Mouse (Mus musculus) monocyte, adult 2 months (primary cell): ENCODE results near the gene Ephb2.
A peak's percentile ranks its signal among the peaks of the same experiment; 100 is the strongest.

Experiments
- DNase-seq, 2 experiments: peaks; one replicate each; pipeline ENCODE4 v3.0.0; 2022; ENCODE audit warnings: low spot score in 2 of 2, low read depth in 1 of 2

Ephb2 gene

GRCm38 (mm10) chr4:136610387-136610856 lies 225.4 kb downstream of the Ephb2 start, which contains the start of gene Tex46:
Tex46 (plus strand) TSS chr4:136610437.
- no peak for DNase-seq

GRCm38 (mm10) chr4:136605756-136606485 lies 229.9 kb downstream of the Ephb2 start:
- no peak for DNase-seq

- peak; percentile 76 to 91 for DNase-seq
Observed at GRCm38 (mm10) chr4:136602568-136602967, 233.2 kb downstream of the Ephb2 start, which contains the start of gene Kdm1a. Kdm1a (minus strand) TSS chr4:136602723.

GRCm38 (mm10) chr4:136602018-136602554 lies 233.7 kb downstream of the Ephb2 start:
- no peak for DNase-seq

GRCm38 (mm10) chr4:136601476-136601875 lies 234.3 kb downstream of the Ephb2 start:
- DNase-seq, result no peak

GRCm38 (mm10) chr4:136600536-136600935 lies 235.3 kb downstream of the Ephb2 start:
- no peak for DNase-seq

- no peak for DNase-seq
Observed at GRCm38 (mm10) chr4:136599869-136600268, 235.9 kb downstream of the Ephb2 start.

- no peak for DNase-seq
Observed at GRCm38 (mm10) chr4:136598268-136598876, 237.4 kb downstream of the Ephb2 start.
